Mouse (Mus musculus) CH12.LX (cell line): ENCODE results near the gene Hoxc10. TPM values are rescaled to one million over a fixed set of nuclear protein-coding genes. Genes with fewer than 3 reads are reported as not detected.

Experiments used
- DNase-seq: peaks from one replicate; pipeline ENCODE4 v3.0.0-alpha.2; 2013; ENCODE audit errors: extremely low read depth
- H3K27ac ChIP-seq: 2 replicates; pipeline ENCODE4 v1.5.1; 2012; ENCODE audit warnings: low read depth, mild to moderate bottlenecking, control low read depth, moderate library complexity; ENCODE audit not compliant: insufficient read depth
- H3K27me3 ChIP-seq: replicated peaks from 2 replicates; pipeline ENCODE3; 2012; ENCODE audit warnings: inconsistent platforms
- H3K36me3 ChIP-seq, 2 experiments: replicated peaks in 1 of 2; 2 replicates each; pipeline versions ENCODE3 to v1.6.1; 2012; ENCODE audit warnings: inconsistent platforms in 1 of 2, low read length in 1 of 2, mild to moderate bottlenecking in 1 of 2, mixed read lengths in 1 of 2, moderate library complexity in 1 of 2; ENCODE audit not compliant: control insufficient read depth in 1 of 2, insufficient read depth in 1 of 2
- H3K4me1 ChIP-seq, 2 experiments: 2 replicates each; pipeline ENCODE4 v1.6.1; 2012; ENCODE audit warnings: inconsistent platforms in 1 of 2, moderate library complexity in 1 of 2; ENCODE audit not compliant: insufficient read depth in 2 of 2, control insufficient read depth in 1 of 2
- H3K4me2 ChIP-seq: 2 replicates; pipeline ENCODE4 v1.6.1; 2012; ENCODE audit warnings: low read depth, mild to moderate bottlenecking, control low read depth; ENCODE audit not compliant: poor library complexity, insufficient read depth, severe bottlenecking
- H3K4me3 ChIP-seq, 3 experiments: fragments of 150-350 bp in 1 of 3; sonication (generic) in 1 of 3; replicated peaks in 1 of 3; 2 replicates each; pipeline versions ENCODE3 to v1.5.1; 2011 to 2012; ENCODE audit warnings: low read depth in 2 of 3, low read length in 2 of 3, mild to moderate bottlenecking in 2 of 3, moderate library complexity in 2 of 3, control low read depth in 1 of 3, improper control_type of control experiment in 1 of 3, inconsistent platforms in 1 of 3, mixed read lengths in 1 of 3; ENCODE audit not compliant: poor library complexity in 1 of 3
- H3K79me2 ChIP-seq: replicated peaks from 2 replicates; pipeline ENCODE4 v1.6.1; 2012; ENCODE audit warnings: mild to moderate bottlenecking, moderate library complexity; ENCODE audit not compliant: control insufficient read depth, poor library complexity, insufficient read depth, severe bottlenecking; ENCODE audit errors: extremely low read depth
- H3K9ac ChIP-seq: 2 replicates; pipeline ENCODE4 v1.6.1; 2012; ENCODE audit warnings: low read depth, mild to moderate bottlenecking, control low read depth, moderate library complexity; ENCODE audit not compliant: insufficient read depth
- H3K9me3 ChIP-seq: replicated peaks from 2 replicates; pipeline ENCODE3; 2012; ENCODE audit warnings: low read length, inconsistent platforms, mixed read lengths
- BHLHE40 ChIP-seq: IDR thresholded peaks from 2 replicates; pipeline ENCODE4 v1.6.1; 2011; ENCODE audit warnings: mild to moderate bottlenecking, low read depth, low read length, improper control_type of control experiment
- CHD1 ChIP-seq: IDR thresholded peaks from 2 replicates; pipeline ENCODE4 v1.6.1; 2012; ENCODE audit warnings: low read depth, low read length, improper control_type of control experiment, inconsistent platforms
- E2F4 ChIP-seq: IDR thresholded peaks from 2 replicates; pipeline ENCODE4 v1.6.1; 2011; ENCODE audit warnings: low read depth, low read length, improper control_type of control experiment; ENCODE audit not compliant: insufficient replicate concordance
- ETS1 ChIP-seq: conservative IDR thresholded peaks from 2 replicates; pipeline ENCODE4 v1.6.1; 2012; ENCODE audit warnings: low read depth, mild to moderate bottlenecking, inconsistent platforms, low read length, improper control_type of control experiment, moderate library complexity
- GABPA ChIP-seq: IDR thresholded peaks from 2 replicates; pipeline ENCODE4 v1.6.1; 2012; ENCODE audit warnings: low read depth, low read length, improper control_type of control experiment, inconsistent platforms; ENCODE audit not compliant: insufficient replicate concordance
- HCFC1 ChIP-seq: IDR thresholded peaks from 2 replicates; pipeline ENCODE4 v1.6.1; 2012; ENCODE audit warnings: low read depth, mild to moderate bottlenecking, inconsistent platforms, low read length, improper control_type of control experiment
- JUND ChIP-seq: conservative IDR thresholded peaks from 2 replicates; pipeline ENCODE4 v1.6.1; 2011; ENCODE audit warnings: low read depth, low read length, improper control_type of control experiment
- KAT2A ChIP-seq: IDR thresholded peaks from 2 replicates; pipeline ENCODE4 v1.6.1; 2012; ENCODE audit warnings: low read length, improper control_type of control experiment, inconsistent platforms; ENCODE audit not compliant: insufficient replicate concordance
- MAX ChIP-seq: IDR thresholded peaks from 2 replicates; pipeline ENCODE4 v1.6.1; 2011; ENCODE audit warnings: low read length, improper control_type of control experiment
- MAZ ChIP-seq: IDR thresholded peaks from 2 replicates; pipeline ENCODE4 v1.6.1; 2012; ENCODE audit warnings: low read depth, mild to moderate bottlenecking, inconsistent platforms, low read length, improper control_type of control experiment, moderate library complexity
- MEF2A ChIP-seq: IDR thresholded peaks from 2 replicates; pipeline ENCODE4 v1.6.1; 2014; ENCODE audit warnings: low read depth, mild to moderate bottlenecking, inconsistent platforms, low read length, improper control_type of control experiment, borderline replicate concordance
- NELFE ChIP-seq: IDR thresholded peaks from 2 replicates; pipeline ENCODE4 v1.6.1; 2011; ENCODE audit warnings: low read depth, low read length, improper control_type of control experiment
- POLR2A ChIP-seq: IDR thresholded peaks from 2 replicates; pipeline ENCODE4 v1.6.1; 2011; ENCODE audit warnings: low read depth, mild to moderate bottlenecking, improper control_type of control experiment, low read length
- RCOR1 ChIP-seq: conservative IDR thresholded peaks from 2 replicates; pipeline ENCODE4 v1.6.1; 2012; ENCODE audit warnings: low read depth, mild to moderate bottlenecking, inconsistent platforms, low read length, improper control_type of control experiment
- SMC3 ChIP-seq: IDR thresholded peaks from 2 replicates; pipeline ENCODE4 v1.6.1; 2011; ENCODE audit warnings: low read depth, low read length, improper control_type of control experiment
- UBTF ChIP-seq: IDR thresholded peaks from 2 replicates; pipeline ENCODE4 v1.6.1; 2012; ENCODE audit warnings: low read depth, mild to moderate bottlenecking, inconsistent platforms, low read length, improper control_type of control experiment, moderate library complexity
- USF2 ChIP-seq: conservative IDR thresholded peaks from 2 replicates; pipeline ENCODE4 v1.6.1; 2011; ENCODE audit warnings: low read depth, low read length, improper control_type of control experiment
- dilution Hi-C: fragments of 300-500 bp; cut with MboI; formaldehyde crosslinking; loops from 2 replicates; pipeline ENCODE4 v1.14.3; 2020; ENCODE audit warnings: low sequenced_read_pairs; ENCODE audit not compliant: extremely low pct_unique_long_range_greater_than_20kb, extremely low pct_ligation_motif_present
- in situ Hi-C: fragments of 300-500 bp; cut with MboI; formaldehyde crosslinking; loops from 3 replicates; pipeline ENCODE4 v1.14.3; 2019; ENCODE audit warnings: low sequenced_read_pairs, low pct_ligation_motif_present, low pct_unique_long_range_greater_than_20kb, mixed read lengths
- polyA plus RNA-seq: library from polyadenylated mRNA; unstranded; fragments of >175 nt; gene quantifications from 2 replicates; pipeline ENCODE4 v1.2.1, GENCODE M21; 2012; ENCODE audit warnings: low read depth; ENCODE audit not compliant: insufficient read length
- total RNA-seq, 2 experiments: library from RNA; depleted of rRNA; stranded (reverse); fragments of 300-350 nt in 1 of 2; fragments of >200 nt in 1 of 2; gene quantifications; 2 replicates each; pipeline ENCODE4 v1.2.3; 2012 to 2014

Gene Hoxc10
- total and polyA plus RNA-seq, 3 experiments: 0.11 TPM; not detected in 2

DNA sequence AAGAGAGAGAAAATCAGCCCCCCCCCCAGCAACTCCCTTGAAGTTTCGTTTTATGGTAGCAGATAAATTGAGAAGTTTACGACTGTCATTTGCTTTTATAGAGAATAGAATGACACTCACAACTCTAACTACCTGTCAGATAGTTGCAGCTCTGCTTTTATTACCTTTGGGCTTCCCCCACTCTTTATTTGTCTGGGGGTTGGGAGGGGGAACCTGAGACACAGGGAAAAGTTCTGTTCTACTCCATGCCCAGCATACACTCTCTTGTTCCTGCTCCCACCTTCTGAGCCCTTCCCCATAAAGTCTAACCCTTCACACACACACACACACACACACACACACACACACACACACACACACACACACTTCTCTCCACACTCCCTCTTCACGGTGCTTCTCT lies 26.3 kb downstream of the Hoxc10 start:
- dilution Hi-C loops: loop anchor here (10.0 kb wide), 1 partner anchor 182 kb away; no protein-coding TSS in a partner anchor
- no peaks in the 10 kb centered on the region for H3K79me2 ChIP-seq

DNA sequence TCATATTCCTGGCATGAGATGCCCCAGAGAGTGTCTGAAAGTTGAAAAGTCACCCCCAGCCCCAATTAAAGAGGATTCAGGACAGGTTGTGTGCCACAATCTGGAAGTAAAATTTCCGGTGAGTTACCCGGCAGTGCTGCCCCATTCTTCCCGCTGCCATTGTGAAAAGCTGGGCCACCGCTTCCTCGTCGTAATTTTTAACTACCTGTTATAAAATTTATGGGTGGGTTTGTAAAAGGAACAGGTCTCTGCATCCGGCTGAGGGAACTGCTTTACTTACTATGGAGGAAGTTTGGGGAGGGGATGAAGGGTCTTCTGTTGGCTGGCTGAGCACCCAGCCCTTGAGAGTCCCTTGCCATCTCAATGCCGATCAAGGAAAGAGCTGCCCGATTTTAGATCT lies 30.0 kb downstream of the Hoxc10 start:
- no peaks in the 10 kb centered on the region for H3K79me2 ChIP-seq
- no peak for DNase-seq
- H3K27ac ChIP-seq: no peak overlapping the region
- H3K9ac ChIP-seq: no peak overlapping the region
- no peak overlapping the region for H3K4me2 ChIP-seq
- dilution Hi-C loops (loop anchor here (10.0 kb wide), 1 partner anchor 178 kb away; no protein-coding TSS in a partner anchor), in situ Hi-C loops (no loop called here)
- H3K27me3 ChIP-seq: peaks cover 19% of the 10 kb centered on the region
- TF ChIP-seq RCOR1 (no peak), NELFE (no peak), MAX (no peak)
- no peak overlapping the region for H3K4me3 ChIP-seq
- no peaks in the 10 kb centered on the region for H3K36me3 ChIP-seq
- H3K4me1 ChIP-seq: peaks cover 4 to 31% of the 10 kb centered on the region in 2 experiments; a peak in 3 of 4 replicates
- no peaks in the 10 kb centered on the region for H3K9me3 ChIP-seq

More for the DNA sequence above, 26.3 kb downstream of the Hoxc10 start:
- Histone ChIP-seq H3K36me3 (no peaks in the 10 kb centered on the region), H3K27me3 (peaks cover 30% of the 10 kb centered on the region), H3K27ac (no peak overlapping the region), H3K9me3 (no peaks in the 10 kb centered on the region), H3K9ac (no peak overlapping the region), H3K4me1 (peaks cover 0 to 7% of the 10 kb centered on the region in 2 experiments; a peak in 2 of 4 replicates), H3K4me3 (no peak overlapping the region), H3K4me2 (no peak overlapping the region)
- DNase-seq: no peak
- in situ Hi-C loops: no loop called here
- TF ChIP-seq CHD1 (no peak), MEF2A (no peak), BHLHE40 (no peak), USF2 (no peak), UBTF (no peak), NELFE (no peak), POLR2A (no peak), SMC3 (no peak), ETS1 (no peak), JUND (no peak), MAZ (no peak), MAX (no peak), KAT2A (no peak), GABPA (no peak), E2F4 (no peak), HCFC1 (no peak)
